Comparison of ENCODE assay signal across 29 mouse cellular contexts in the genomic region with DNA sequence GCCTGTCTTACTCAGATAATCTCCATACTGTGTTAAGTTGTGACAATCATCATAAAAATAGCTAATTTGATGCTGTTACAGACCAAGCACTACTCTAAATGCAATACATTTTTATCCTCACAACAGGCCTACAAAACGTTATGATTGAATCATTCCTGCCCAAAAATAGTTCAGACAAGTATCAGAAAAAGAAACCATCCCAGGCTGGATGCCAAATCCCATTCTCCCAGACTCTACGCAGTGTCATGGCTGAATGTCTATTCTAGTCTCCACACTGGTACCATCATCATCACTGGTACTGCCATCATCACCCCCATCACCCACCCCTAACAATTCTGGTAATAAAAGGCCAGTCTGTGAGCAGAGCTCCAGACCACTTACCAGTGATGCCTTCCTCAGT. TPM values are rescaled to one million over a fixed set of nuclear protein-coding genes. Genes with fewer than 3 reads are reported as not detected.
DNase-seq lines count a peak whose midpoint lies in the region; ATAC-seq lines count a peak whose summit lies in the region.
"Had no signal": no experiment of that assay in that cellular context is flagged by ENCODE, and none has a peak within 500 bp of the region (broad histone marks: within the 10 kb centered on the region; RNA-seq: fewer than 3 reads in every experiment).

No protein-coding gene starts in this region.

- DNase-seq in frontal cortex, postnatal 10 days (ENCODE audit: low spot score in 2 of 2), result no peak
- DNase-seq in right cerebral cortex, adult 2 months (ENCODE audit: low spot score in 2 of 2), result peak; percentile 24 to 29
- DNase-seq in right cerebral cortex, adult 18-20 months, result no peak
- peak; percentile 64 for DNase-seq in brain, adult 2 months (ENCODE audit: low read depth, low spot score)
- DNase-seq in telencephalon, adult 2 months (ENCODE audit: low read depth, low spot score), result peak; percentile 36
- DNase-seq: adrenal gland, postnatal 10 days; adrenal gland, postnatal 36 days; B cell, adult 2 months; cerebellum, adult 11 months; cerebellum, adult 2 months; cerebellum, postnatal 10 days; cerebellum, postnatal 36 days; gastrocnemius, postnatal 10 days; gastrocnemius, postnatal 36 days; heart, adult 2 months; heart, postnatal 14 days; heart, postnatal 4 days had no signal

- peak; percentile 81 for ATAC-seq in frontal cortex, adult (ENCODE audit: low TSS enrichment)
- ATAC-seq in midbrain, embryonic 15.5 days (replicated peaks), result no peak
- ATAC-seq: forebrain, embryonic 13.5 days; hindbrain, postnatal 0 days; inflammation-experienced regulatory T-cells, adult 6 months; Patski had no signal

- H3K4me3 ChIP-seq in midbrain, embryonic 15.5 days, result no peak overlapping the region
- H3K4me3 ChIP-seq: forebrain, embryonic 10.5 days; forebrain, embryonic 13.5 days; heart, adult 2 months; heart, embryonic 10.5 days; heart, embryonic 13.5 days had no signal

- H3K27me3 ChIP-seq in midbrain, embryonic 15.5 days (replicated peaks), result no peaks in the 10 kb centered on the region
- H3K27me3 ChIP-seq: CH12.LX; forebrain, embryonic 13.5 days; heart, embryonic 13.5 days; Patski had no signal

- H3K9me3 ChIP-seq in midbrain, embryonic 15.5 days, result no peaks in the 10 kb centered on the region
- H3K9me3 ChIP-seq: forebrain, embryonic 10.5 days; forebrain, embryonic 13.5 days; heart, embryonic 10.5 days; heart, embryonic 13.5 days had no signal

- no peak overlapping the region for H3K9ac ChIP-seq in midbrain, embryonic 15.5 days
- H3K9ac ChIP-seq: forebrain, embryonic 13.5 days; heart, embryonic 13.5 days; hindbrain, embryonic 14.5 days had no signal

- H3K4me1 ChIP-seq in midbrain, embryonic 15.5 days, result no peaks in the 10 kb centered on the region
- H3K4me1 ChIP-seq: forebrain, embryonic 10.5 days; forebrain, embryonic 13.5 days had no signal

- 81% methylated on average over 2 of the region's 2 CpGs for WGBS in midbrain, embryonic 15.5 days

- no peak overlapping the region for H3K4me2 ChIP-seq in midbrain, embryonic 15.5 days
- H3K4me2 ChIP-seq: forebrain, embryonic 13.5 days; heart, embryonic 13.5 days; hindbrain, embryonic 14.5 days had no signal

- H3K36me3 ChIP-seq in midbrain, embryonic 15.5 days (replicated peaks), result no peaks in the 10 kb centered on the region
- H3K36me3 ChIP-seq: forebrain, embryonic 10.5 days; G1E; heart, embryonic 10.5 days; heart, embryonic 13.5 days had no signal

- no peak overlapping the region for H3K27ac ChIP-seq in midbrain, embryonic 15.5 days
- H3K27ac ChIP-seq: forebrain, embryonic 10.5 days; forebrain, embryonic 13.5 days; heart, adult 2 months; heart, embryonic 10.5 days; heart, embryonic 13.5 days; hindbrain, embryonic 14.5 days; hindbrain, postnatal 0 days had no signal

RNA-seq across cellular contexts. Expression of gene Tctex1d1, which starts 25.9 kb away (rescaled TPM):
- polyA plus RNA-seq in midbrain, embryonic 15.5 days (2015; fragmentation: Nextera tagmentation; extraction: Ambion mirVana), result 1.3 and 1.5 TPM in 2 replicates
- polyA plus RNA-seq: G1E, Patski had no signal

Comparison
In these comparisons a context has a peak if more than half of its experiments do, and no peak if none do; other contexts are left out.
1. DNase-seq: peak in right cerebral cortex, adult 2 months (2 of 2), brain, adult 2 months (single experiment) and telencephalon, adult 2 months (single experiment); none in frontal cortex, postnatal 10 days (0 of 2) and right cerebral cortex, adult 18-20 months (single experiment).